Mouse (Mus musculus): ENCODE measurements around the gene Foxn1. TPM values are rescaled to one million over a fixed set of nuclear protein-coding genes. Genes with fewer than 3 reads are reported as not detected.

Gene Foxn1
- total and polyA plus RNA-seq, 2 experiments = not detected

DNA sequence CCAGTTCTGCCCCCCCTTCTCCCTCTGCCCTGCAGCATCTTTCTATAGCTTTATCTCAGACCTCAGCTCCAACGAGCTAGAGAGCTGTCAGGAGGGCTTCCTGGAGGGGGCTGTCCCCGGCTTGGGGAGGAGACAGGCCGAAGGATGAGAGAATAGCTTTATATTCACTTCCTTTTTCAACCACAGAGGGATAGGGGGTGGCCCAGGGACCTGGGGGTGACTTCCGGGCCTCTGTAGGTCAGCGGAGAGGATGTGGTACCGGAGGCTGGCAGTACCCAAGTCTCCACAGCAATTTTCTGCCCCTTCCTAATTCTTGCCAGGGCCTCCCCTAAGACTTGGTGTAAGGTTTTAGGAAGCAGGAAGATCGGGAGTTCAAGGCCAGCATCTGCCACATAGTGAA lies 40.6 kb downstream of the Foxn1 start:
- DNase-seq (ENCODE audit: extremely low read depth, low read depth, low spot score) = no peak
- Histone ChIP-seq H3K79me2 (ENCODE audit: control insufficient read depth, insufficient read depth, low read length) (no peaks in the 10 kb centered on the region), H3K27ac (replicated peaks; ENCODE audit: insufficient read depth, low read depth, low read length) (peak overlapping the region; percentile 39; the same call in 1 of the 2 replicates), H3K36me3 (ENCODE audit: control insufficient read depth, insufficient read depth, low read length) (no peaks in the 10 kb centered on the region), H3K9ac (ENCODE audit: low read depth, low read length) (no peak overlapping the region), H3K4me3 (ENCODE audit: insufficient read depth, low read depth, low read length) (no peak overlapping the region), H3K4me1 (ENCODE audit: control insufficient read depth, insufficient read depth, low read length) (peaks cover 14% of the 10 kb centered on the region), H3K27me3 (ENCODE audit: control insufficient read depth, insufficient read depth, low read length) (no peaks in the 10 kb centered on the region)
- TF ChIP-seq POLR2A (IDR thresholded peaks at IDR 0.05; ENCODE audit: extremely low read depth, insufficient read depth, low read length) (no peak), CTCF (IDR thresholded peaks at IDR 0.05; ENCODE audit: low read depth, low read length) (no peak)
- WGBS = 55% methylated on average over 7 of the region's 7 CpGs

DNA sequence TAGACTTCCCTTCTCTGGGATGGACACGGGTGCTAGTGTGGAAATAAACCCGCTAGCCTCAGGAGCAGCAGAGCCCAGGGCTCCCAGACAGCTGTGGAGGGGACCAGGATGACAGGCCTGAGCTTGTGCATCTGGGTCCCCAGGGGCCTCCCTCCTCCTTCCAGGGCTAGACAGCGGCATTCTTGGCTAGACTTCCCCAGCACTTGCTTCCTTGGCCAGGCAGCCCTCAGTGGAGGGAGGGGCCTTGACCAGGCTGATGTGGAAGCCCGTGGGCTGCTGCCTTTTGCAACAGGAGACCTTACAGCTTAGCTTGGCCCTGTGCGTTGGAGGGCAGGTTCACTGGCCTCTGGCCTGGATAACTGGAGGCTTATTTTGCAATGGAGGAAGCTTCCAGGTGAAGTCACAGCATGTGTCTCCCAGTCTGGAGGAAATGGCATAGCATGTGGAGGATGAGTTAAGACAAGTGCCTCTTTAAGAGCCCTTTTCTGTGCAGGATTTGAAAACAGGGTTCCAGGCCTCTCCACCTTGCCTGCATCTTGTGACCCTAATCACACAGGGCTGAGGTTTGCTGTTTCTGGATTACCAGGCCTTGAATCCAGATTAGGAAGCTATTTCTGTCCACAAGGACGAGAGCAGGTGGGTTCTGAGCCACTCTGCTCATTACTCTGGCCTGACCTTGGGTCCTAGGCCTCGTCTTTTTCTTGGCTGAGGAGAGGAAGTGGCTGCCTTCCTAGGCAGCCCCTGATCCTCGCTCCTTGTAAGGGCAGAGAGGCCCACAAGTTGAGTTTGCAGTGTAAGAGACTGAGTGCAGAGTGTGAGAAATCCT lies 41.3 kb downstream of the Foxn1 start:
- TF ChIP-seq POLR2A (IDR thresholded peaks at IDR 0.05; ENCODE audit: extremely low read depth, insufficient read depth, low read length) = no peak
- no peak for TF ChIP-seq CTCF (IDR thresholded peaks at IDR 0.05; ENCODE audit: low read depth, low read length)
- Histone ChIP-seq H3K27me3 (ENCODE audit: control insufficient read depth, insufficient read depth, low read length) (no peaks in the 10 kb centered on the region), H3K27ac (replicated peaks; ENCODE audit: insufficient read depth, low read depth, low read length) (peak overlapping the region; percentile 39), H3K36me3 (ENCODE audit: control insufficient read depth, insufficient read depth, low read length) (peaks cover 2% of the 10 kb centered on the region; the same call in 1 of the 2 replicates), H3K9ac (ENCODE audit: low read depth, low read length) (peak overlapping the region; percentile 12; the same call in 1 of the 2 replicates), H3K4me3 (ENCODE audit: insufficient read depth, low read depth, low read length) (no peak overlapping the region), H3K79me2 (ENCODE audit: control insufficient read depth, insufficient read depth, low read length) (no peaks in the 10 kb centered on the region), H3K4me1 (ENCODE audit: control insufficient read depth, insufficient read depth, low read length) (peaks cover 14% of the 10 kb centered on the region)
- peak; percentile 81 for DNase-seq (ENCODE audit: extremely low read depth, low read depth, low spot score)
- WGBS = 29% methylated on average over 8 of the region's 8 CpGs

DNA sequence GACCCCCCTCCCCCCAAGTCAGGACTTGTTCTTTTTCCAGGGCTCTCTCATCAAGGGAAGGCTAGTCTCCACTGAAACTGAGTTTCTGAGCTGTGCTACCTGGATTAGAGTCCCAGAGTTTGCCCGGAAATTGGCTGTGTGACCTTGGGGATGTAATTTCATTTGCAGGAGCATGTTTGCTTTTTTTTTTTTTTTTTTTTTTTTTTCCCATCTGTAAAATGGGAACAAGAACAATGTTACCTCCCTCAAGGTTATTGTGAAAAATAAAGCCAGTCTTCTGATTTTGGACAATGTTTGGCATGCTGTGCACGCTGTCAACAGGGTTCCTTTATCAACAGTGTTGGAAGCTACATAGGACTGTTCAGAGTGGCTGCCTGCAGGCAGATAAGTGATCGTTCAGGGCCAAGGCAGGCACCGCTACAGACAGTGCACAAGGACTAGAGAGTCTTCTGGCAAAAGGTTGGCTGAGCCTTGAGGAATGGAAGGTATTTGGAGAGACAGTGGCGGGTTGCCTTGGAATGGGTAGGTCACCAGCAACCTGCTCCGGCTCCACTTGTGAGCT lies 41.9 kb downstream of the Foxn1 start:
- peak; percentile 20 for DNase-seq (ENCODE audit: extremely low read depth, low read depth, low spot score)
- Histone ChIP-seq H3K27me3 (ENCODE audit: control insufficient read depth, insufficient read depth, low read length) (no peaks in the 10 kb centered on the region), H3K79me2 (ENCODE audit: control insufficient read depth, insufficient read depth, low read length) (no peaks in the 10 kb centered on the region), H3K36me3 (ENCODE audit: control insufficient read depth, insufficient read depth, low read length) (peaks cover 7% of the 10 kb centered on the region; the same call in 1 of the 2 replicates), H3K27ac (replicated peaks; ENCODE audit: insufficient read depth, low read depth, low read length) (no peak overlapping the region), H3K9ac (ENCODE audit: low read depth, low read length) (no peak overlapping the region), H3K4me1 (ENCODE audit: control insufficient read depth, insufficient read depth, low read length) (peaks cover 14% of the 10 kb centered on the region), H3K4me3 (ENCODE audit: insufficient read depth, low read depth, low read length) (no peak overlapping the region)
- TF ChIP-seq POLR2A (IDR thresholded peaks at IDR 0.05; ENCODE audit: extremely low read depth, insufficient read depth, low read length) = no peak
- no peak for TF ChIP-seq CTCF (IDR thresholded peaks at IDR 0.05; ENCODE audit: low read depth, low read length)
- WGBS = 39% methylated on average over 6 of the region's 6 CpGs

DNA sequence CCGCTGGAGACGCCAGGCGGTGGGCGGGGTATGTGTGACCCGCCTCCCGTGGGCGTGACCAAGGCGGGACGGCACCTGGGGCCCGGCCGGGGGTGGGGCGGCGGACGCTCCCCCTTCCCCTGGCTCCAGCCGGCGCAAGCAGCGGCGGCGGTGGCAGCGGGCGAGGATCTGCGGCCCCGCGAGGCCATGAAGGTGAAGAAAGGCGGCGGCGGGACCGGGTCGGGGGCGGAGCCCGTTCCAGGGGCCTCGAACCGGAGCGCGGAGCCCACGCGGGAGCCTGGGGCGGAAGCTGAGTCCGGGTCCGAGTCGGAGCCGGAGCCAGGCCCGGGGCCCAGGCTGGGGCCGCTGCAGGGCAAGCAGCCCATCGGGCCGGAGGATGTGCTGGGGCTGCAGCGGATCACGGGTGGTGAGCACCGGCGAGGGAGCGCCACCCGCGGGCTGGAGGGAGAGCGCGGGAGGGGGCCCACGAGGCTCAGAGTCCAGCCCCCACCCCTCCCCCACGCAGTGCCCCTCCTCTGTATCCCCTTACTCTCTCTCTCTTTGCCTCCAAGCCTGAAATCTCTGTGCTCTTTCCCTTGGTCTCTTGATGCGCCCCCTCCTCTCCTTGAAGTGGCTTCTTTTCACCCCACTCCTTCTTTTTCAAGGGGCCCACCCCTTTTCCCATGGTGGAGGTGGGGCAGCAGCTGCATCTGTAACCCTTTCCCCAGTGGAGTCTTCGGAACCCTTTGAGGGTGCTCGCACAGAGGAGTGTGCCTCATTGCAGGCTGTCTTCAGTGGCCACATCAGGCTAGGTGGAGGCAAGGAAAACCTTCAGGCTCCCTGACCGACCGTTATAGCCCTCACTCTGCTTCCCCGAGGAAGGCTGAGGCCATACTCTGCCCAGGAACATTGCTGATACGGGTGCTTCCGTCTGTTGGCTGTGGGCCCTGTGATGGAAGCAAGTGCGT lies 42.7 kb downstream of the Foxn1 start, which contains the start of gene Unc119:
Gene Unc119, plus strand, starts transcription at position 102 of the 947 bp plus-strand sequence.
- peaks cover 10% of the 10 kb centered on the region for H3K36me3 ChIP-seq (ENCODE audit: control insufficient read depth, insufficient read depth, low read length)
- H3K4me3 ChIP-seq (ENCODE audit: insufficient read depth, low read depth, low read length) = peak within 1 kb of the TSS; percentile 77
- H3K79me2 ChIP-seq (ENCODE audit: control insufficient read depth, insufficient read depth, low read length) = no peaks in the 10 kb centered on the region
- H3K4me1 ChIP-seq (ENCODE audit: control insufficient read depth, insufficient read depth, low read length) = peaks cover 14% of the 10 kb centered on the region
- DNase-seq (ENCODE audit: extremely low read depth, low read depth, low spot score) = peak; percentile 30
- 0 out of 2 replicates have a peak within 1 kb of the TSS, but pooled peaks have one; percentile 12 for H3K27ac ChIP-seq (replicated peaks; ENCODE audit: insufficient read depth, low read depth, low read length)
- 2% methylated on average over 65 of the region's 66 CpGs for WGBS
- TF ChIP-seq POLR2A (IDR thresholded peaks at IDR 0.05; ENCODE audit: extremely low read depth, insufficient read depth, low read length) = peak; percentile 37; the same call in 1 of the 2 replicates
- TF ChIP-seq CTCF (IDR thresholded peaks at IDR 0.05; ENCODE audit: low read depth, low read length) = no peak
- H3K9ac ChIP-seq (ENCODE audit: low read depth, low read length) = peak within 1 kb of the TSS; percentile 91
- H3K27me3 ChIP-seq (ENCODE audit: control insufficient read depth, insufficient read depth, low read length) = no peaks in the 10 kb centered on the region

DNA sequence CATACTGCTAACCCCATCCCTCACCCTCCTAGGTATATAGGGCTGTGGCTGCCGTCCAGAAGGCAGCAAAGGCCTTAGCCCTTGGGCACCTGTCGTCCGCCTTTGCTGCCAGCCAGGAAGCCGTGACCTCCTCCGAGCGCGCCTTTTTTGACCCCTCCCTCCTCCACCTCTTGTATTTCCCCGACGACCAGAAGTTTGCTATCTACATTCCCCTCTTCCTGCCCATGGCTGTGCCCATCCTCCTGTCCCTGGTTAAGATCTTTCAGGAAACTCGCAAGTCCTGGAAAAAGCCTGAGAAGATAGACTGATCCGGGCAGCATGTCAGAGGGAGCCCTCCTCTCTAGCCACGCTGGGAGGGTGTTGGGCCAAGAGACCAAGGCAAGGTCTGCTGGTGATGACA lies 44.7 kb downstream of the Foxn1 start:
- no peak for TF ChIP-seq CTCF (IDR thresholded peaks at IDR 0.05; ENCODE audit: low read depth, low read length)
- no peak for TF ChIP-seq POLR2A (IDR thresholded peaks at IDR 0.05; ENCODE audit: extremely low read depth, insufficient read depth, low read length)
- Histone ChIP-seq H3K27me3 (ENCODE audit: control insufficient read depth, insufficient read depth, low read length) (no peaks in the 10 kb centered on the region), H3K4me1 (ENCODE audit: control insufficient read depth, insufficient read depth, low read length) (peaks cover 14% of the 10 kb centered on the region), H3K4me3 (ENCODE audit: insufficient read depth, low read depth, low read length) (no peak overlapping the region), H3K27ac (replicated peaks; ENCODE audit: insufficient read depth, low read depth, low read length) (no peak overlapping the region), H3K9ac (ENCODE audit: low read depth, low read length) (no peak overlapping the region), H3K79me2 (ENCODE audit: control insufficient read depth, insufficient read depth, low read length) (no peaks in the 10 kb centered on the region), H3K36me3 (ENCODE audit: control insufficient read depth, insufficient read depth, low read length) (peaks cover 11% of the 10 kb centered on the region)
- WGBS = 80% methylated on average over 12 of the region's 12 CpGs
- DNase-seq (ENCODE audit: extremely low read depth, low read depth, low spot score) = no peak

All from liver, adult 2 months (tissue).